Mouse (Mus musculus) myocyte (in vitro differentiated cells): ENCODE data around the gene Olfr1162. TPM values are rescaled to one million over a fixed set of nuclear protein-coding genes. Genes with fewer than 3 reads are reported as not detected.

ENCODE experiments used
- H3K27me3 ChIP-seq: one replicate; pipeline ENCODE4 v1.6.1; 2011; ENCODE audit not compliant: control insufficient read depth, insufficient read depth, insufficient read length
- H3K36me3 ChIP-seq: one replicate; pipeline ENCODE4 v1.6.1; 2011; ENCODE audit not compliant: control insufficient read depth, insufficient read depth
- H3K4me2 ChIP-seq: one replicate; pipeline ENCODE4 v1.6.1; 2011; ENCODE audit warnings: low read depth, control low read depth
- H3K4me3 ChIP-seq: one replicate; pipeline ENCODE4 v1.5.1; 2011; ENCODE audit warnings: mild to moderate bottlenecking, control low read depth, moderate library complexity
- H3K79me2 ChIP-seq: one replicate; pipeline ENCODE4 v1.6.1; 2011; ENCODE audit not compliant: control insufficient read depth, insufficient read depth
- H3ac ChIP-seq: one replicate; pipeline ENCODE4 v1.6.1; 2011; ENCODE audit not compliant: control insufficient read depth, insufficient read length
- E2F4 ChIP-seq: IDR thresholded peaks from one replicate; pipeline ENCODE4 v1.6.1; 2011; ENCODE audit warnings: mild to moderate bottlenecking, control low read depth, moderate library complexity; ENCODE audit not compliant: insufficient read depth
- MYOD1 ChIP-seq, 3 experiments: IDR thresholded peaks; one replicate each; pipeline ENCODE4 v1.6.1; 2011; ENCODE audit warnings: control low read depth in 2 of 3, low read depth in 2 of 3, mild to moderate bottlenecking in 2 of 3, moderate library complexity in 1 of 3; ENCODE audit not compliant: insufficient read length in 2 of 3, control insufficient read depth in 1 of 3
- MYOG ChIP-seq, 3 experiments: IDR thresholded peaks; one replicate each; pipeline ENCODE4 v1.6.1; 2011; ENCODE audit warnings: control low read depth in 2 of 3, low read depth in 2 of 3, mild to moderate bottlenecking in 2 of 3; ENCODE audit not compliant: insufficient read length in 2 of 3, control insufficient read depth in 1 of 3, insufficient read depth in 1 of 3
- SRF ChIP-seq: IDR thresholded peaks from one replicate; pipeline ENCODE4 v1.6.1; 2011; ENCODE audit warnings: low read depth; ENCODE audit not compliant: control insufficient read depth, insufficient read length
- TCF12 ChIP-seq: IDR thresholded peaks from one replicate; pipeline ENCODE4 v1.6.1; 2011; ENCODE audit warnings: mild to moderate bottlenecking, control low read depth; ENCODE audit not compliant: poor library complexity, insufficient read depth, severe bottlenecking
- USF1 ChIP-seq: IDR thresholded peaks from one replicate; pipeline ENCODE4 v1.6.1; 2011; ENCODE audit warnings: low read depth, mild to moderate bottlenecking, control low read depth, moderate library complexity
- polyA plus RNA-seq: library from polyadenylated mRNA; unstranded; fragments of >200 nt; fragmentation: generic; extraction: Trizol; gene quantifications from one replicate; pipeline ENCODE4 v1.2.1, GENCODE M21; 2012; ENCODE audit warnings: missing spikeins

Olfr1162 gene
- polyA plus RNA-seq, 1 experiment = not detected

- Histone ChIP-seq H3K4me3 (no peak within 1 kb of the TSS), H3K27me3 (no peaks in the 10 kb centered on the region), H3K79me2 (no peaks in the 10 kb centered on the region), H3ac (no peak within 1 kb of the TSS), H3K36me3 (no peaks in the 10 kb centered on the region), H3K4me2 (no peak within 1 kb of the TSS)
- TF ChIP-seq TCF12 (no peak), E2F4 (no peak), SRF (no peak), MYOD1 (IDR thresholded peaks at IDR 0.05; ENCODE audit: control insufficient read depth in 1 of 3, insufficient read length in 2 of 3, low read depth in 2 of 3) (no peak), USF1 (no peak), MYOG (IDR thresholded peaks at IDR 0.05; ENCODE audit: control insufficient read depth in 1 of 3, insufficient read depth in 1 of 3, insufficient read length in 2 of 3, low read depth in 2 of 3) (no peak)
Observed at GRCm38 (mm10) chr2:88007515-88008318, 43.2 kb downstream of the Olfr1162 start, which contains the start of gene Olfr1160. Gene Olfr1160, minus strand, starts transcription at chr2:88008268.

Other genes with a start within 250 kb of the Olfr1162 start
- gene Olfr1145, start 241.3 kb downstream of the Olfr1162 start, polyA plus RNA-seq = not detected
- gene Olfr1148, start 220.6 kb downstream of the Olfr1162 start, polyA plus RNA-seq = not detected
- not detected for gene Olfr1150-ps1, start 207.1 kb downstream of the Olfr1162 start, polyA plus RNA-seq
- gene Olfr1151, start 195.3 kb downstream of the Olfr1162 start, polyA plus RNA-seq = not detected
- gene Olfr1152, start 184.6 kb downstream of the Olfr1162 start, polyA plus RNA-seq = not detected
- not detected for gene Olfr1153, start 156.2 kb downstream of the Olfr1162 start, polyA plus RNA-seq
- not detected for gene Olfr1154, start 146.0 kb downstream of the Olfr1162 start, polyA plus RNA-seq
- not detected for gene Olfr1155, start 106.0 kb downstream of the Olfr1162 start, polyA plus RNA-seq
- gene Olfr1156, start 98.0 kb downstream of the Olfr1162 start, polyA plus RNA-seq = not detected
- gene Olfr1157, start 82.8 kb downstream of the Olfr1162 start, polyA plus RNA-seq = not detected
- not detected for gene Olfr74, start 76.5 kb downstream of the Olfr1162 start, polyA plus RNA-seq
- gene Olfr1158, start 61.0 kb downstream of the Olfr1162 start, polyA plus RNA-seq = not detected
- not detected for gene Olfr1160, start 42.9 kb downstream of the Olfr1162 start, polyA plus RNA-seq
- gene Olfr1161, start 28.4 kb downstream of the Olfr1162 start, polyA plus RNA-seq = not detected
- not detected for gene Olfr73, start 13.4 kb downstream of the Olfr1162 start, polyA plus RNA-seq
- not detected for gene Olfr1163, start 20.7 kb upstream of the Olfr1162 start, polyA plus RNA-seq
- gene Olfr1164, start 42.8 kb upstream of the Olfr1162 start, polyA plus RNA-seq = not detected
- not detected for gene Olfr1166, start 77.1 kb upstream of the Olfr1162 start, polyA plus RNA-seq
- not detected for gene Olfr1167, start 104.1 kb upstream of the Olfr1162 start, polyA plus RNA-seq
- not detected for gene Olfr1168, start 130.8 kb upstream of the Olfr1162 start, polyA plus RNA-seq
- gene Olfr1170, start 177.2 kb upstream of the Olfr1162 start, polyA plus RNA-seq = not detected
- gene Olfr1173, start 228.7 kb upstream of the Olfr1162 start, polyA plus RNA-seq = not detected